Comparison of ENCODE assay signal across 17 mouse cellular contexts in the genomic region with DNA sequence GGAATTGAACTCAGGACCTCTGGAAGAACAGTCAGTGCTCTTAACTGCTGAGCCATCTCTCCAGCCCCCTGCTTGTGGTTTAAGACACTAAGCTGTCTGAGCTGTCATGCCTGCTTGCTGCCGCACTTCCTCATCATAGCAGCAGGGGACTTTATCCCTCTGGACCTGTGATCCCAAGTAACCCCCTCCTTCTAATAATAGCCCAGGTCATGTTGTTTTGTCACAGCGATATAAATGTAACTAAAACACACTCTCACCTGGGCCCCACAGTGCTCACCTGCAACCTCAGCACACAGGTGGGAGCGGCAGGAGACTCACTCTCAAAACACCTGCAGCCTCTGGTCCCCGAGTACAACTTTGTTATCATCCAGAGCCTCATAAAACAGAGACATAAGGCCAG.
"Had no signal": no experiment of that assay in that cellular context is flagged by ENCODE, and none has a peak within 500 bp of the region (broad histone marks: within the 10 kb centered on the region; RNA-seq: fewer than 3 reads in every experiment).

No protein-coding gene starts in this region.

- H3K9me3 ChIP-seq: liver, embryonic 13.5 days; stomach, embryonic 15.5 days had no signal

- H3K27me3 ChIP-seq: liver, embryonic 13.5 days; stomach, embryonic 15.5 days had no signal

- DNase-seq: kidney, postnatal 10 days; kidney, postnatal 36 days; layer of hippocampus, postnatal 36 days; liver, embryonic 13.5 days; lung, adult 2 months; lung, postnatal 14 days; lung, postnatal 4 days; midbrain, embryonic 14.5 days; right cerebral cortex, adult 18-20 months; right cerebral cortex, postnatal 14 days; right cerebral cortex, postnatal 4 days; spleen, adult 18-20 months; thymus, postnatal 25 days had no signal

- H3K9ac ChIP-seq: kidney, embryonic 15.5 days; liver, embryonic 13.5 days; stomach, embryonic 15.5 days had no signal

- H3K4me2 ChIP-seq: kidney, embryonic 15.5 days; liver, embryonic 13.5 days; midbrain, embryonic 11.5 days; stomach, embryonic 15.5 days had no signal

- H3K4me3 ChIP-seq: kidney, embryonic 15.5 days; left cerebral cortex, adult 2 months; liver, embryonic 13.5 days; stomach, embryonic 15.5 days had no signal

- H3K27ac ChIP-seq: kidney, embryonic 15.5 days; left cerebral cortex, adult 2 months; liver, embryonic 13.5 days; stomach, embryonic 15.5 days had no signal

- H3K36me3 ChIP-seq: kidney, embryonic 15.5 days; liver, embryonic 13.5 days; stomach, embryonic 15.5 days had no signal
